Mouse (Mus musculus) limb, embryonic 12.5 days (tissue): ENCODE data around the gene Ptpro. TPM values are rescaled to one million over a fixed set of nuclear protein-coding genes. Genes with fewer than 3 reads are reported as not detected.
A peak's percentile ranks its signal among the peaks of the same experiment; 100 is the strongest.

Experiments
- ATAC-seq: fragments of 200-750 bp; cut with Nextera tagmentation; 2 replicates; pipeline ENCODE4 v1.8.0; 2017; ENCODE audit warnings: low read depth, moderate TSS enrichment; ENCODE audit not compliant: insufficient number of reproducible peaks, insufficient read depth, low FRiP score, low TSS enrichment
- H3K27ac ChIP-seq: fragments of 300-500 bp; sonication (generic); 2 replicates; pipeline ENCODE4 v1.5.1; 2016; ENCODE audit warnings: mild to moderate bottlenecking, moderate library complexity
- H3K27me3 ChIP-seq: fragments of 300-500 bp; sonication (generic); 2 replicates; pipeline ENCODE4 v1.6.1; 2016; ENCODE audit warnings: mild to moderate bottlenecking, moderate library complexity
- H3K36me3 ChIP-seq: fragments of 300-500 bp; sonication (generic); 2 replicates; pipeline ENCODE4 v1.6.1; 2016; ENCODE audit warnings: mild to moderate bottlenecking, moderate library complexity
- H3K4me1 ChIP-seq: fragments of 300-500 bp; sonication (generic); replicated peaks from 2 replicates; pipeline ENCODE4 v1.6.1; 2016
- H3K4me2 ChIP-seq: fragments of 300-500 bp; sonication (generic); 2 replicates; pipeline ENCODE4 v1.6.1; 2016; ENCODE audit warnings: mild to moderate bottlenecking, moderate library complexity
- H3K4me3 ChIP-seq: fragments of 300-500 bp; sonication (generic); replicated peaks from 2 replicates; pipeline ENCODE4 v1.5.1; 2016; ENCODE audit warnings: mild to moderate bottlenecking
- H3K9ac ChIP-seq: fragments of 300-500 bp; sonication (generic); replicated peaks from 2 replicates; pipeline ENCODE4 v1.6.1; 2016; ENCODE audit warnings: mild to moderate bottlenecking, moderate library complexity
- H3K9me3 ChIP-seq: fragments of 300-500 bp; sonication (generic); 2 replicates; pipeline ENCODE4 v1.6.1; 2016; ENCODE audit warnings: mild to moderate bottlenecking, moderate library complexity
- WGBS: fragments of 180-500 bp; shearing (Covaris S2); methylation state at CpG from one replicate; pipeline ENCODE4 v1.1.7; 2016; 5-methylcytosine and 5-hydroxymethylcytosine counted together
- polyA plus RNA-seq: library from polyadenylated mRNA; unstranded; fragments of >200 nt; fragmentation: Nextera tagmentation; extraction: Ambion mirVana; gene quantifications from 2 replicates; pipeline ENCODE4 v1.2.1, GENCODE M21; 2016

Ptpro gene
- polyA plus RNA-seq, 1 experiment from 2014 or later = 0.38 TPM

GRCm38 (mm10) chr6:137294973-137295820, 43.1 kb downstream of the Ptpro start:
- Histone ChIP-seq H3K9me3 (no peaks in the 10 kb centered on the region), H3K27ac (0 out of 2 replicates have a peak overlapping the region, but pooled peaks have one; percentile 18), H3K27me3 (no peaks in the 10 kb centered on the region), H3K4me3 (no peak overlapping the region), H3K4me1 (peaks cover 11% of the 10 kb centered on the region; the same call in 1 of the 2 replicates), H3K9ac (no peak overlapping the region), H3K4me2 (no peak overlapping the region), H3K36me3 (no peaks in the 10 kb centered on the region)
- 52% methylated on average over 20 of the region's 20 CpGs for WGBS
- no peak for ATAC-seq

- H3K4me2 ChIP-seq = no peak overlapping the region
Observed at GRCm38 (mm10) chr6:137302561-137302960, 50.4 kb downstream of the Ptpro start.

GRCm38 (mm10) chr6:137303824-137304223, 51.7 kb downstream of the Ptpro start:
- H3K27me3 ChIP-seq = no peaks in the 10 kb centered on the region; the same call in 1 of the 2 replicates
- no peaks in the 10 kb centered on the region for H3K4me1 ChIP-seq
- 74% methylated on average over 2 of the region's 2 CpGs for WGBS
- H3K9ac ChIP-seq = no peak overlapping the region
- no peaks in the 10 kb centered on the region for H3K9me3 ChIP-seq
- H3K36me3 ChIP-seq = no peaks in the 10 kb centered on the region
- no peak overlapping the region for H3K27ac ChIP-seq
- no peak overlapping the region for H3K4me3 ChIP-seq
- no peak for ATAC-seq
- H3K4me2 ChIP-seq = no peak overlapping the region

More at GRCm38 (mm10) chr6:137302561-137302960, 50.4 kb downstream of the Ptpro start:
- no peaks in the 10 kb centered on the region; the same call in 1 of the 2 replicates for H3K27me3 ChIP-seq
- H3K27ac ChIP-seq = no peak overlapping the region
- no peak for ATAC-seq
- H3K4me3 ChIP-seq = no peak overlapping the region
- no peaks in the 10 kb centered on the region for H3K36me3 ChIP-seq
- no peaks in the 10 kb centered on the region for H3K4me1 ChIP-seq
- H3K9ac ChIP-seq = no peak overlapping the region
- 77% methylated on average over 4 of the region's 4 CpGs for WGBS
- no peaks in the 10 kb centered on the region for H3K9me3 ChIP-seq

- Histone ChIP-seq H3K27me3 (no peaks in the 10 kb centered on the region), H3K4me1 (no peaks in the 10 kb centered on the region), H3K9me3 (peaks cover 5% of the 10 kb centered on the region; the same call in 1 of the 2 replicates), H3K27ac (no peak overlapping the region), H3K36me3 (no peaks in the 10 kb centered on the region), H3K4me3 (no peak overlapping the region), H3K4me2 (no peak overlapping the region), H3K9ac (no peak overlapping the region)
- WGBS = 63% methylated on average over 4 of the region's 4 CpGs
- no peak for ATAC-seq
Observed at GRCm38 (mm10) chr6:137315265-137315664, 63.1 kb downstream of the Ptpro start.

- Histone ChIP-seq H3K27me3 (no peaks in the 10 kb centered on the region), H3K9me3 (peaks cover 5% of the 10 kb centered on the region; the same call in 1 of the 2 replicates), H3K4me1 (no peaks in the 10 kb centered on the region), H3K4me2 (no peak overlapping the region), H3K4me3 (no peak overlapping the region), H3K27ac (no peak overlapping the region), H3K36me3 (no peaks in the 10 kb centered on the region), H3K9ac (no peak overlapping the region)
- 87% methylated on average over 6 of the region's 6 CpGs for WGBS
- no peak for ATAC-seq
Observed at GRCm38 (mm10) chr6:137316358-137316757, 64.2 kb downstream of the Ptpro start.

GRCm38 (mm10) chr6:137317509-137317908, 65.4 kb downstream of the Ptpro start:
- no peak overlapping the region for H3K4me2 ChIP-seq

GRCm38 (mm10) chr6:137318242-137318861, 66.2 kb downstream of the Ptpro start:
- no peak overlapping the region for H3K9ac ChIP-seq
- no peak overlapping the region for H3K4me2 ChIP-seq
- WGBS = 85% methylated on average over 12 of the region's 12 CpGs
- no peaks in the 10 kb centered on the region for H3K36me3 ChIP-seq
- no peaks in the 10 kb centered on the region for H3K4me1 ChIP-seq
- ATAC-seq = no peak
- no peak overlapping the region for H3K4me3 ChIP-seq
- H3K27me3 ChIP-seq = no peaks in the 10 kb centered on the region
- H3K9me3 ChIP-seq = no peaks in the 10 kb centered on the region
- no peak overlapping the region for H3K27ac ChIP-seq

More at GRCm38 (mm10) chr6:137317509-137317908, 65.4 kb downstream of the Ptpro start:
- no peak for ATAC-seq
- Histone ChIP-seq H3K36me3 (no peaks in the 10 kb centered on the region), H3K9ac (no peak overlapping the region), H3K27ac (no peak overlapping the region), H3K4me1 (no peaks in the 10 kb centered on the region), H3K9me3 (no peaks in the 10 kb centered on the region), H3K27me3 (no peaks in the 10 kb centered on the region), H3K4me3 (no peak overlapping the region)
- WGBS = 90% methylated on average over 6 of the region's 6 CpGs

GRCm38 (mm10) chr6:137319658-137320057, 67.5 kb downstream of the Ptpro start:
- no peaks in the 10 kb centered on the region for H3K27me3 ChIP-seq
- H3K4me1 ChIP-seq = no peaks in the 10 kb centered on the region
- no peak for ATAC-seq
- H3K4me3 ChIP-seq = no peak overlapping the region
- 52% methylated on average over 1 of the region's 1 CpGs for WGBS
- H3K36me3 ChIP-seq = no peaks in the 10 kb centered on the region
- no peak overlapping the region for H3K4me2 ChIP-seq
- H3K9me3 ChIP-seq = no peaks in the 10 kb centered on the region
- no peak overlapping the region for H3K9ac ChIP-seq
- H3K27ac ChIP-seq = no peak overlapping the region

GRCm38 (mm10) chr6:137327718-137328117, 75.6 kb downstream of the Ptpro start:
- whole genome bisulfite sequencing = 60% methylated on average over 9 of the region's 9 CpGs
- ATAC-seq = no peak
- Histone ChIP-seq H3K4me3 (no peak overlapping the region), H3K4me2 (no peak overlapping the region), H3K9me3 (no peaks in the 10 kb centered on the region), H3K27ac (no peak overlapping the region), H3K9ac (no peak overlapping the region), H3K27me3 (no peaks in the 10 kb centered on the region), H3K4me1 (no peaks in the 10 kb centered on the region), H3K36me3 (no peaks in the 10 kb centered on the region)

- Histone ChIP-seq H3K36me3 (no peaks in the 10 kb centered on the region), H3K4me3 (no peak overlapping the region), H3K4me2 (no peak overlapping the region), H3K27me3 (no peaks in the 10 kb centered on the region), H3K9me3 (no peaks in the 10 kb centered on the region), H3K27ac (no peak overlapping the region), H3K9ac (no peak overlapping the region), H3K4me1 (no peaks in the 10 kb centered on the region)
- no peak for ATAC-seq
- 67% methylated on average over 4 of the region's 4 CpGs for WGBS
Observed at GRCm38 (mm10) chr6:137328228-137328627, 76.1 kb downstream of the Ptpro start.

GRCm38 (mm10) chr6:137330782-137331181, 78.7 kb downstream of the Ptpro start:
- no peak overlapping the region for H3K27ac ChIP-seq
- H3K9me3 ChIP-seq = no peaks in the 10 kb centered on the region
- H3K4me2 ChIP-seq = no peak overlapping the region
- no peak for ATAC-seq
- no peaks in the 10 kb centered on the region for H3K36me3 ChIP-seq
- H3K9ac ChIP-seq = no peak overlapping the region
- no peaks in the 10 kb centered on the region for H3K27me3 ChIP-seq
- H3K4me1 ChIP-seq = no peaks in the 10 kb centered on the region
- WGBS = 62% methylated on average over 5 of the region's 5 CpGs
- no peak overlapping the region for H3K4me3 ChIP-seq
